Mouse (Mus musculus): ENCODE results near the gene Hrh2. TPM values are rescaled to one million over a fixed set of nuclear protein-coding genes. Genes with fewer than 3 reads are reported as not detected.

Hrh2 gene
- polyA plus RNA-seq, 1 experiment from 2014 or later, result not detected

DNA sequence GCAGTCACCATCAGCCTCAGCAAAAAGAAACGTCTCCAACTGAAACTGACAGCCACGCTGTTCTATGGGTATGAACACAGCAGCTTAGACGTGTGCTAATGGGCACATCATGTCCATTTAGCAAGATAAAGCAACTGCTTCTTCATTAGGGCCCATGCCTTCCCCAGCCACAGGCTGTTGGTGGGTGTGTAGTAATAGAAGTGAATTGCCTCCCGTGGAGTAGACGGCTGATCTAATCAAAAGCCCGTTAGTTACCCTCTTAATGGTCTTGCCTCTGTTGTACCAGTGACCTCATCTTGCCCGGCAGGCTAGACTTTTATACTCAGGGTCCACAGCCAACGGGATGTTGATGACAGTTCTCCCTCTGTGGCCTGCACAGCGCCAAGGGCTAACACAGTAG lies 7.1 kb downstream of the Hrh2 start:
- H3K4me2 ChIP-seq (replicated peaks; ENCODE audit: low read depth, low read length), result no peak overlapping the region
- H3K36me3 ChIP-seq (ENCODE audit: control insufficient read depth, insufficient read depth, low read length), result no peaks in the 10 kb centered on the region
- H3K4me1 ChIP-seq (ENCODE audit: control insufficient read depth, insufficient read depth, low read length), result no peaks in the 10 kb centered on the region
- no peak overlapping the region for H3K9ac ChIP-seq (ENCODE audit: low read depth, low read length)
- H3K27ac ChIP-seq (ENCODE audit: low read depth, low read length), result no peak overlapping the region
- H3K9me3 ChIP-seq (ENCODE audit: control insufficient read depth, low read length), result no peaks in the 10 kb centered on the region
- no peaks in the 10 kb centered on the region; the same call in 1 of the 2 replicates for H3K27me3 ChIP-seq (ENCODE audit: control insufficient read depth, insufficient read depth, low read length)
- ATAC-seq (ENCODE audit: low FRiP score, low TSS enrichment), result no peak
- H3K4me3 ChIP-seq (ENCODE audit: low read length), result no peak overlapping the region
- WGBS, result 52% methylated on average over 9 of the region's 9 CpGs

DNA sequence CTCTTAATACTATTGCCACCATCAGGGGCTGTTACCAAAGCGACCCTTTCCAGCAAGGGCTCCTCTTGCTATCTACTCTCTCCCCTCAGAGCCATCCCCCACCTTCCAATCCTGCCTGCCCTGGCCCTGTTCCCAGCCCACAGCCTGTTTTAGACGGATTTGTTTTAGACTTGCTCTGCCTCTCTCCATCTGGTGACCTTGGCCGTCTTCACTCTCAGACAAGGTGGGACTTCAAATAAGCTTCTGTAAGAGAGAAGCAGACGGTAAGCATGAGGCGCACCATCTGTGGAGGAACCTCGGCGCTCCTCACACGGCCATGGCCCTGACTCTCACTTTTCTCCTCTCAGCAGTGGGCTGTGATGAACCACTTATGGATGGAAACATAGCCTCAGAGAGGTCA lies 10.5 kb downstream of the Hrh2 start:
- Histone ChIP-seq H3K4me3 (ENCODE audit: low read length) (no peak overlapping the region), H3K27ac (ENCODE audit: low read depth, low read length) (no peak overlapping the region), H3K4me1 (ENCODE audit: control insufficient read depth, insufficient read depth, low read length) (no peaks in the 10 kb centered on the region), H3K4me2 (replicated peaks; ENCODE audit: low read depth, low read length) (no peak overlapping the region), H3K9me3 (ENCODE audit: control insufficient read depth, low read length) (no peaks in the 10 kb centered on the region), H3K36me3 (ENCODE audit: control insufficient read depth, insufficient read depth, low read length) (no peaks in the 10 kb centered on the region), H3K9ac (ENCODE audit: low read depth, low read length) (no peak overlapping the region), H3K27me3 (ENCODE audit: control insufficient read depth, insufficient read depth, low read length) (no peaks in the 10 kb centered on the region)
- no peak for ATAC-seq (ENCODE audit: low FRiP score, low TSS enrichment)
- 74% methylated on average over 8 of the region's 8 CpGs for WGBS

DNA sequence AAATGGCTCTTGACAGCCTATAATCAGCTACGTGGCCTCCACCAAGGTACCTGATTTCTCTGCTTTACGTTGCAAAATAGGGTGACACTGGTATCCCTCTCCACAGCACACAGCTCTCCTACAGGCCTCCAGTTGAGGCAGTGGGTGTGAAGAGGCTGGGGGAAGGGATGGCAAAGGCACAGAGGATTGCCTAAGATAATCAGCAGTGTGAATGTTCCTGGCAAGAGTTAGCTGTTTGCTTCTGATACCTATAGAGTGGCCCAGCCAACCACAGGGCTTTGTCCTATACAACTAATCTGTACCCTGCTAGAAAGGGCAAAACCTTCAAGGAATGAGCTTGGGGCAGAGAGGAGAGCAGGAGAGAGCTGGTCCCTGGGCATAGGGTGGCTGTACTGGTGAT lies 11.5 kb downstream of the Hrh2 start:
- ATAC-seq (ENCODE audit: low FRiP score, low TSS enrichment), result no peak
- H3K4me2 ChIP-seq (replicated peaks; ENCODE audit: low read depth, low read length), result no peak overlapping the region
- no peak overlapping the region for H3K27ac ChIP-seq (ENCODE audit: low read depth, low read length)
- no peak overlapping the region for H3K9ac ChIP-seq (ENCODE audit: low read depth, low read length)
- H3K36me3 ChIP-seq (ENCODE audit: control insufficient read depth, insufficient read depth, low read length), result no peaks in the 10 kb centered on the region
- WGBS, result 66% methylated on average over 2 of the region's 2 CpGs
- no peaks in the 10 kb centered on the region for H3K27me3 ChIP-seq (ENCODE audit: control insufficient read depth, insufficient read depth, low read length)
- no peaks in the 10 kb centered on the region for H3K4me1 ChIP-seq (ENCODE audit: control insufficient read depth, insufficient read depth, low read length)
- no peak overlapping the region for H3K4me3 ChIP-seq (ENCODE audit: low read length)
- H3K9me3 ChIP-seq (ENCODE audit: control insufficient read depth, low read length), result no peaks in the 10 kb centered on the region

DNA sequence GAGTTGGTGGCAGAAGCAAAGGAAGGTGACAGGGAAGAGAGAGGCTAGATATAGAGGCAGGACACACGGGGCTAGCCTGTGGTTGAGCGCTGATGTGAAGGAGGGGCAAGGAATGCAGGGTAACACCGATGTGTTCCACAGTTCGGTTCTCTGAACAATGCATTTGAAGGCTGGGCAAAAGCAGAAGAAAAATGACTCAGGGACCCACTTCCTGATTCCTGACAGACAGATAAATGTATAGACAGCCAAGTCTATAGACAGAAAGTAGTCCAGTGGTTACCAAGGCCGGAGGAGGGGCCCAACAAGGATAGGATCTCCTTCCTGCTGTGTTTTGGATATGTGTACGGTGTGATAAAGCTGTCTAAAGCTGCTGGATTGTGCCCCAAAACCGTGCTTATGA lies 13.3 kb downstream of the Hrh2 start:
- H3K4me2 ChIP-seq (replicated peaks; ENCODE audit: low read depth, low read length), result no peak overlapping the region
- no peaks in the 10 kb centered on the region for H3K27me3 ChIP-seq (ENCODE audit: control insufficient read depth, insufficient read depth, low read length)
- no peaks in the 10 kb centered on the region for H3K9me3 ChIP-seq (ENCODE audit: control insufficient read depth, low read length)
- no peak overlapping the region for H3K4me3 ChIP-seq (ENCODE audit: low read length)
- 76% methylated on average over 7 of the region's 7 CpGs for WGBS
- no peaks in the 10 kb centered on the region for H3K4me1 ChIP-seq (ENCODE audit: control insufficient read depth, insufficient read depth, low read length)
- H3K9ac ChIP-seq (ENCODE audit: low read depth, low read length), result no peak overlapping the region
- no peak overlapping the region for H3K27ac ChIP-seq (ENCODE audit: low read depth, low read length)
- ATAC-seq (ENCODE audit: low FRiP score, low TSS enrichment), result no peak
- no peaks in the 10 kb centered on the region for H3K36me3 ChIP-seq (ENCODE audit: control insufficient read depth, insufficient read depth, low read length)

DNA sequence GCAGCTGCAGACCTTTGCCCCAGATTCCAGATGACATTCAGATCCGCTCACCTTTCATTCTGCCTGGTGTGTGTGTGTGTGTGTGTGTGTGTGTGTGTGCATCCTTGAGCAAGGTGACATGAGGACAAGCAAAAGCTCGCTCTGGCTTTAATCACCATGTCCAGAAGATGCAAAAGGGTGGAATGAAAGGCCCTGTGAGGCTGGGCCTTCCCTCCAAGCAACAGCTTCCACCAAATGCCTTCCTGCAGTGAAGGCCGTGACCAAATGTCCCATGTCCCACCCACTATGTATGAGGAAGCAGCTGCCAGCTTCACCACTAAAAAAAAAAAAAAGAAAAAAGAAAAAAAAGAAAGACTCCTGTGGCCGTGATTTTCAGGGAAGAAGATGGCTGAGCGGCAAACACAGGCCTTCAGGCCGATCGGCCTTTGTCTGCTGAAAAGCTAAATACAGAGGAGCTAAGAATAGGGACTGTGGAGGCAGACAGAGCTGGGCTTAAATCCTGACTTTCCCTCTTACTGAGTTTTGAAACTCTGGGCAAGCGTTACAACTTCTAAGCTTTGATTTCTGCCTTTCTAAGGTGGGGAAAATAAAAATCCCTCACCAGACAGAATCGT lies 14.3 kb downstream of the Hrh2 start:
- WGBS, result 71% methylated on average over 9 of the region's 9 CpGs
- Histone ChIP-seq H3K9me3 (ENCODE audit: control insufficient read depth, low read length) (no peaks in the 10 kb centered on the region), H3K4me1 (ENCODE audit: control insufficient read depth, insufficient read depth, low read length) (no peaks in the 10 kb centered on the region), H3K4me3 (ENCODE audit: low read length) (no peak overlapping the region), H3K27ac (ENCODE audit: low read depth, low read length) (no peak overlapping the region), H3K9ac (ENCODE audit: low read depth, low read length) (no peak overlapping the region), H3K4me2 (replicated peaks; ENCODE audit: low read depth, low read length) (no peak overlapping the region), H3K36me3 (ENCODE audit: control insufficient read depth, insufficient read depth, low read length) (no peaks in the 10 kb centered on the region), H3K27me3 (ENCODE audit: control insufficient read depth, insufficient read depth, low read length) (no peaks in the 10 kb centered on the region)
- no peak for ATAC-seq (ENCODE audit: low FRiP score, low TSS enrichment)

DNA sequence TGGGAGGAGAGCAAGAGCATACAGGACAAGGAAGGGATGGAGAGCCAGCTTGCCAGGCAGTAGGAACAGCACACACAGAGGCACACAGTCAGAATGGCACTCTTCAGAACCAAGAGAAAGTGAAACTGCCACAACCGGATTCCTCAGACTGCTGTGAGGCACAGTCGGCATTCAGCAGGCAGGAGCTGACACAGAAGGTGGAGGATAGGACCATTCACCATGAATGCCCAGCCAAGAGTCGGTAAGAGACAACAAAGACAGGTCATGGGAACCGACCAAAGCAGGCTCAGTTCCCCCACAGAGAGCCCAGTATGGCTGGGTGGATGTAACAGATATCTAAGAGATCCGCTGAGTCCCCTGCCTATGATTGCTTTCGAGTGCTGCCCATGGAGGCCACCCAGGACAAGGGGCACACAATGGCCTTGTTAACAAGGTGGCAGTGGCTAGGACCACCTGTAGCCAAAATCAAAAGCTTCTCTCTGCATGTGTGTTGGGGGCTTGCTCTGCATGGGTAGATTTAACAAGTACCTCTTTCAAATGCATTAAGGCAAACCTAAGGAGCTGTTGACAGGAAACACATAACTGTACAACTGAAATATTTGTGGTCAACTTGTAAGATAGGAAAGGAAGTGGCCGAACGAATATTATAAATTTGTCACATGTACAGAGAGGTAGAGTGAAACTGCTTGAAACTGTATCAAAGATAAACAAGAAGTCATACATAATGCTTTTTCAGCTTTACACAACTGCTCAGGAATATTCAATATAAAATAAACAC lies 17.7 kb downstream of the Hrh2 start:
- Histone ChIP-seq H3K27ac (ENCODE audit: low read depth, low read length) (no peak overlapping the region), H3K9ac (ENCODE audit: low read depth, low read length) (no peak overlapping the region), H3K9me3 (ENCODE audit: control insufficient read depth, low read length) (no peaks in the 10 kb centered on the region), H3K36me3 (ENCODE audit: control insufficient read depth, insufficient read depth, low read length) (no peaks in the 10 kb centered on the region), H3K4me2 (replicated peaks; ENCODE audit: low read depth, low read length) (no peak overlapping the region), H3K4me1 (ENCODE audit: control insufficient read depth, insufficient read depth, low read length) (no peaks in the 10 kb centered on the region; the same call in 1 of the 2 replicates), H3K4me3 (ENCODE audit: low read length) (no peak overlapping the region), H3K27me3 (ENCODE audit: control insufficient read depth, insufficient read depth, low read length) (no peaks in the 10 kb centered on the region)
- no peak for ATAC-seq (ENCODE audit: low FRiP score, low TSS enrichment)
- WGBS, result 65% methylated on average over 8 of the region's 8 CpGs

DNA sequence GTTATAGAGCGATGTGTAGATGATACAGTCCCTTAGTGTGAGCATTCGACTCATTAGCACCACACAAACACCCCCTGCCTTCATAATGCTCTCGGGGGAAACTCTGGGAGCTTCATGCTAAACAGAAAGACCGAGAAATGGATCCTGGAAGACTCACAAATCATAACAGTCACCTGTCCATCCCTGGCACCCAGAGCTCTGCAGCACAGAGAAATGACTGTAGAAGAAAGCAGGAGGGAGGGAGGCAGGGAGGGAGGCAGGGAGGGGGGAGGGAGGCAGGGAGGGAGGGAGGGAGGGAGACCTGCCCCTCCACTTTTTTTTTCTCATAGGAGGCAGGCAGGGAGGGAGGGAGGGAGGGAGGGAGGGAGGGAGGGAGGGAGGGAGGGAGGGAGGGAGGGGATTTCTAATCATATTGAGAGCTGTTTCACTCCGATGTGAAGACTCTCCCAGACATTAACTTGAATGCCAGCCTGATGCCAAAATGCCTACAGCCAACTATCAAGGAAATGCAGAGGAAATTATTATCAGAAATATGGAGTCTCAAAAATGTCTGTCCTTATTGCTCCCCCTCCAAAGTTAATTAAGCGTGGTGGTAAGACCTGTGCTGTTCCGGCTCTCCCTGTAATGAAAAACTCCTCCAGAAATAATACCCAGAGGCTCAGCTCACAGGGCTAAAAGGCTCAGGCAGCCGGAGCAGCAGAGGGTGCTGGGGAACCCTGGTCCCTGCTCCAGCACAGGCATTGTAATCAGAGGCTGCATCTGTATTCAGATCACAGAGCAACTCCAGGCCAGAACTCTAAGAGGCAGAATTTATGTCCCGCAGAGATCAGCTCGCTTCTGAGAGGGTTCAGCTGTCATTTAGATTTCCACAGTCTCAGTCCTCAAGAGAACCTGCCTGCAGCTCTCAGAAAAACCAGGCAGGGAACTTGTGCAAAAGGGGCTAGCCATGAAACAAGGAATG lies 19.9 kb downstream of the Hrh2 start:
- H3K9ac ChIP-seq (ENCODE audit: low read depth, low read length), result no peak overlapping the region
- H3K27ac ChIP-seq (ENCODE audit: low read depth, low read length), result peak overlapping the region; percentile 17; the same call in 1 of the 2 replicates
- H3K4me2 ChIP-seq (replicated peaks; ENCODE audit: low read depth, low read length), result no peak overlapping the region
- no peaks in the 10 kb centered on the region for H3K9me3 ChIP-seq (ENCODE audit: control insufficient read depth, low read length)
- no peaks in the 10 kb centered on the region for H3K27me3 ChIP-seq (ENCODE audit: control insufficient read depth, insufficient read depth, low read length)
- H3K4me1 ChIP-seq (ENCODE audit: control insufficient read depth, insufficient read depth, low read length), result no peaks in the 10 kb centered on the region; the same call in 1 of the 2 replicates
- WGBS, result 30% methylated on average over 10 of the region's 10 CpGs
- H3K4me3 ChIP-seq (ENCODE audit: low read length), result no peak overlapping the region
- H3K36me3 ChIP-seq (ENCODE audit: control insufficient read depth, insufficient read depth, low read length), result no peaks in the 10 kb centered on the region
- ATAC-seq (ENCODE audit: low FRiP score, low TSS enrichment), result peak; percentile 87

DNA sequence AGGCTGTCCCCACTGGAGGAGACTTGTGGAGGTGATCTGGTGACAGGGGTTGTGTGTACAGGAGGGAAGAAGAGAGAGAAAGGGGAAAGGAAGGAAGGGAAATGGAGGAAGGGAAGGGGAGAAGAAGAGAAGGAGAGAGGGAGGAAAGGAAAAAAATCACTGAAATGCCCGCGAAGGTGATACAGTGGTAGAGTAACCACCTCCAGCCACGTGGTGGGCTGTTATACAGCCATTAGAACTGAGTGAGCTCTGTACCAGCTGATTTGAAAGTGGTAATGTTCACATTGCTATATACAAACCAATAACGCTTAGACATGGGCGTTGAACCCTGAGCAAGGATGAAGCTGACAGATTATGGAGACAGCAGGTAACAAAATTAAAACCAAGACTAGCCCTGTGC lies 20.6 kb downstream of the Hrh2 start:
- Histone ChIP-seq H3K4me3 (ENCODE audit: low read length) (no peak overlapping the region), H3K4me2 (replicated peaks; ENCODE audit: low read depth, low read length) (no peak overlapping the region), H3K9ac (ENCODE audit: low read depth, low read length) (no peak overlapping the region), H3K27me3 (ENCODE audit: control insufficient read depth, insufficient read depth, low read length) (no peaks in the 10 kb centered on the region), H3K36me3 (ENCODE audit: control insufficient read depth, insufficient read depth, low read length) (no peaks in the 10 kb centered on the region), H3K27ac (ENCODE audit: low read depth, low read length) (peak overlapping the region; percentile 17; the same call in 1 of the 2 replicates), H3K4me1 (ENCODE audit: control insufficient read depth, insufficient read depth, low read length) (no peaks in the 10 kb centered on the region; the same call in 1 of the 2 replicates), H3K9me3 (ENCODE audit: control insufficient read depth, low read length) (no peaks in the 10 kb centered on the region)
- WGBS, result 57% methylated on average over 5 of the region's 5 CpGs
- no peak for ATAC-seq (ENCODE audit: low FRiP score, low TSS enrichment)
